Mouse (Mus musculus) limb, embryonic 12.5 days (tissue): ENCODE data around the gene Katna1. TPM values are rescaled to one million over a fixed set of nuclear protein-coding genes. Genes with fewer than 3 reads are reported as not detected.
"Not testable (repeated sequence)": the region's sequence is repeated elsewhere in the genome, so short reads cannot be mapped to it uniquely, and the experiment has no call there.

Experiments used
- ATAC-seq: fragments of 200-750 bp; cut with Nextera tagmentation; 2 replicates; pipeline ENCODE4 v1.8.0; 2017; ENCODE audit warnings: low read depth, moderate TSS enrichment; ENCODE audit not compliant: insufficient number of reproducible peaks, insufficient read depth, low FRiP score, low TSS enrichment
- H3K27ac ChIP-seq: fragments of 300-500 bp; sonication (generic); 2 replicates; pipeline ENCODE4 v1.5.1; 2016; ENCODE audit warnings: mild to moderate bottlenecking, moderate library complexity
- H3K27me3 ChIP-seq: fragments of 300-500 bp; sonication (generic); 2 replicates; pipeline ENCODE4 v1.6.1; 2016; ENCODE audit warnings: mild to moderate bottlenecking, moderate library complexity
- H3K36me3 ChIP-seq: fragments of 300-500 bp; sonication (generic); 2 replicates; pipeline ENCODE4 v1.6.1; 2016; ENCODE audit warnings: mild to moderate bottlenecking, moderate library complexity
- H3K4me1 ChIP-seq: fragments of 300-500 bp; sonication (generic); replicated peaks from 2 replicates; pipeline ENCODE4 v1.6.1; 2016
- H3K4me2 ChIP-seq: fragments of 300-500 bp; sonication (generic); 2 replicates; pipeline ENCODE4 v1.6.1; 2016; ENCODE audit warnings: mild to moderate bottlenecking, moderate library complexity
- H3K4me3 ChIP-seq: fragments of 300-500 bp; sonication (generic); replicated peaks from 2 replicates; pipeline ENCODE4 v1.5.1; 2016; ENCODE audit warnings: mild to moderate bottlenecking
- H3K9ac ChIP-seq: fragments of 300-500 bp; sonication (generic); replicated peaks from 2 replicates; pipeline ENCODE4 v1.6.1; 2016; ENCODE audit warnings: mild to moderate bottlenecking, moderate library complexity
- H3K9me3 ChIP-seq: fragments of 300-500 bp; sonication (generic); 2 replicates; pipeline ENCODE4 v1.6.1; 2016; ENCODE audit warnings: mild to moderate bottlenecking, moderate library complexity
- WGBS: fragments of 180-500 bp; shearing (Covaris S2); methylation state at CpG from one replicate; pipeline ENCODE4 v1.1.7; 2016; 5-methylcytosine and 5-hydroxymethylcytosine counted together
- polyA plus RNA-seq: library from polyadenylated mRNA; unstranded; fragments of >200 nt; fragmentation: Nextera tagmentation; extraction: Ambion mirVana; gene quantifications from 2 replicates; pipeline ENCODE4 v1.2.1, GENCODE M21; 2016

Gene Katna1
- polyA plus RNA-seq, 1 experiment from 2014 or later: 74.9 TPM

GRCm38 (mm10) chr10:7726501-7726812, 657 bp downstream of the Katna1 start:
- no peaks in the 10 kb centered on the region for H3K9me3 ChIP-seq
- 1% methylated on average over 8 of the region's 8 CpGs for WGBS
- no peaks in the 10 kb centered on the region for H3K27me3 ChIP-seq
- no peak for ATAC-seq
- no peaks in the 10 kb centered on the region for H3K36me3 ChIP-seq
- H3K27ac ChIP-seq: peak overlapping the region; percentile 78
- peak overlapping the region; percentile 82 for H3K4me2 ChIP-seq
- peaks cover 9% of the 10 kb centered on the region for H3K4me1 ChIP-seq
- H3K4me3 ChIP-seq: peak overlapping the region; percentile 83
- peak overlapping the region; percentile 73 for H3K9ac ChIP-seq

- WGBS: 16% methylated on average over 3 of the region's 3 CpGs
- no peak overlapping the region for H3K27ac ChIP-seq
- peaks cover 9% of the 10 kb centered on the region for H3K4me1 ChIP-seq
- no peaks in the 10 kb centered on the region for H3K27me3 ChIP-seq
- ATAC-seq: no peak
- H3K9ac ChIP-seq: peak overlapping the region; percentile 73
- H3K36me3 ChIP-seq: no peaks in the 10 kb centered on the region
- peak overlapping the region; percentile 83 for H3K4me3 ChIP-seq
- H3K9me3 ChIP-seq: no peaks in the 10 kb centered on the region
- peak overlapping the region; percentile 82 for H3K4me2 ChIP-seq
Measured at GRCm38 (mm10) chr10:7727011-7727410, 1.2 kb downstream of the Katna1 start.

- Histone ChIP-seq H3K4me1 (peaks cover 9% of the 10 kb centered on the region), H3K4me2 (no peak overlapping the region), H3K4me3 (no peak overlapping the region), H3K9me3 (no peaks in the 10 kb centered on the region), H3K9ac (no peak overlapping the region), H3K27ac (no peak overlapping the region), H3K36me3 (no peaks in the 10 kb centered on the region), H3K27me3 (no peaks in the 10 kb centered on the region)
- no peak for ATAC-seq
Measured at GRCm38 (mm10) chr10:7731582-7731981, 5.8 kb downstream of the Katna1 start.

GRCm38 (mm10) chr10:7737122-7737521, 11.3 kb downstream of the Katna1 start:
- no peaks in the 10 kb centered on the region for H3K9me3 ChIP-seq
- ATAC-seq: no peak
- H3K4me1 ChIP-seq: 0 out of 2 replicates have a peak, but pooled peaks cover 6% of the 10 kb centered on the region
- no peak overlapping the region for H3K27ac ChIP-seq
- H3K36me3 ChIP-seq: peaks cover 11% of the 10 kb centered on the region
- no peak overlapping the region for H3K9ac ChIP-seq
- H3K4me3 ChIP-seq: no peak overlapping the region
- no peaks in the 10 kb centered on the region for H3K27me3 ChIP-seq
- H3K4me2 ChIP-seq: no peak overlapping the region

GRCm38 (mm10) chr10:7737914-7738313, 12.1 kb downstream of the Katna1 start:
- 72% methylated on average over 3 of the region's 3 CpGs for WGBS
- Histone ChIP-seq H3K9ac (no peak overlapping the region), H3K4me3 (no peak overlapping the region), H3K27ac (no peak overlapping the region), H3K36me3 (peaks cover 16% of the 10 kb centered on the region), H3K9me3 (no peaks in the 10 kb centered on the region), H3K27me3 (no peaks in the 10 kb centered on the region), H3K4me2 (no peak overlapping the region), H3K4me1 (0 out of 2 replicates have a peak, but pooled peaks cover 6% of the 10 kb centered on the region)
- no peak for ATAC-seq

DNA sequence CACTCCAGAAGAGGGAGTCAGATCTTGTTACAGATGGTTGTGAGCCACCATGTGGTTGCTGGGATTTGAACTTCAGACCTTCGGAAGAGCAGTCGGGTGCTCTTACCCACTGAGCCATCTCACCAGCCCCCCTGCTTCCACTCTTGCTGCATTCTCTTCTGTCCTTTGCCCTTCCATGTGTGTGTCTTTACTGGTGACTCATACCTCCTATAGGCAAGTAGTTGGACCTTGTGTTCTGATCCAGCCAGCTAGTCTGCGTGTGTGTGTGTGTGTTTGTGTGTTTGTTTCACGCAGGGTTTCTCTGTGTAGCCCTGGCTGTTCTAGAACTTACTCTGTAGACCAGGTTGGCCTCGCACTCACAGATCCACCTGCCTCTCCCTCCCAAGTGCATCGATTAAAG, 19.7 kb downstream of the Katna1 start:
- H3K9me3 ChIP-seq, H3K4me3 ChIP-seq, H3K9ac ChIP-seq, H3K4me2 ChIP-seq, H3K4me1 ChIP-seq, H3K27me3 ChIP-seq, H3K27ac ChIP-seq, ATAC-seq: not testable (repeated sequence)
- WGBS: 95% methylated on average over 6 of the region's 6 CpGs
- peaks cover 78% of the 10 kb centered on the region for H3K36me3 ChIP-seq

DNA sequence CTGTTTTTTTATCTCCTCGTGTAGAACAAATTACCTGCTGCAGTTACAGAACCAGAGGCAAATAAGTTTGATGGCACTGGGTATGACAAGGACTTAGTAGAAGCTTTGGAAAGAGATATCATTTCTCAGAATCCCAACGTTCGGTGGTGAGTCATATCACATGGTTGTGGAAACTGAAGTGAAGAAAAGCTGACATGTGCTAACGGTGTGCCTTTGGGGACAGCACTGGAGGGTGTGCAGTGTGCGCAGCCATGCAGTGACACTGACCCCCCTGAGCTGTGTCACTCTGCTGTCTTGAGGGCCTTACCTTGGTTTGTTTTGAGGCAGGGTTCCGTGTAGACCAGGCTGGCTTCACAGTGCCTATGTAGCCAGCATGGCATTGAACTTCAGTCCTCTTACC, 23.0 kb downstream of the Katna1 start:
- H3K4me2 ChIP-seq: no peak overlapping the region
- H3K4me3 ChIP-seq: no peak overlapping the region
- H3K4me1 ChIP-seq: no peaks in the 10 kb centered on the region
- H3K9ac ChIP-seq: no peak overlapping the region
- H3K27ac ChIP-seq: no peak overlapping the region
- peaks cover 78% of the 10 kb centered on the region for H3K36me3 ChIP-seq
- 88% methylated on average over 6 of the region's 6 CpGs for WGBS
- ATAC-seq: no peak
- H3K9me3 ChIP-seq: no peaks in the 10 kb centered on the region
- H3K27me3 ChIP-seq: no peaks in the 10 kb centered on the region

- Histone ChIP-seq H3K9me3 (no peaks in the 10 kb centered on the region), H3K27me3 (no peaks in the 10 kb centered on the region), H3K4me1 (no peaks in the 10 kb centered on the region), H3K36me3 (peaks cover 80% of the 10 kb centered on the region), H3K9ac (no peak overlapping the region), H3K27ac (no peak overlapping the region), H3K4me2 (no peak overlapping the region), H3K4me3 (no peak overlapping the region)
- WGBS: 94% methylated on average over 2 of the region's 2 CpGs
- ATAC-seq: no peak
Measured at GRCm38 (mm10) chr10:7757544-7757943, 31.7 kb downstream of the Katna1 start.

DNA sequence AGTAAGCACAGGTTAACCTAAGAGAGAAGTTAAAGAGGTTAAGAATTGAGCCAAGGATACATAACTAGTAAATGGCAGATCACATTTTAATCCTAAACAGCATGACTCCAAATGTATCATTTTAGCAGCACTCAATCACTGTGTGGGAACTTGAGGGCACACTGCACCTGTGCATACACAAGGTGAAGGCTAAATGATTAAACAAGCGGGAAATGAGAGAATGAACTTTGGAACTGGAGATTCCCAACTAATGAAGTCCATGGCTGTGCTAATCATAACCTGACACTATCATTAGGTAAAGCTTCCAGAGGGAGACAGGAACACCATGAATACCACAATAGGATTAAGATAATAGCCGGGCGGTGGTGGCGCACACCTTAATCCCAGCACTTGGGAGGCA, 46.5 kb downstream of the Katna1 start:
- Histone ChIP-seq H3K4me2 (no peak overlapping the region), H3K9ac (no peak overlapping the region), H3K36me3 (peaks cover 94% of the 10 kb centered on the region), H3K27ac (no peak overlapping the region), H3K4me1 (no peaks in the 10 kb centered on the region), H3K27me3 (no peaks in the 10 kb centered on the region), H3K4me3 (no peak overlapping the region), H3K9me3 (no peaks in the 10 kb centered on the region)
- WGBS: 93% methylated on average over 4 of the region's 4 CpGs
- no peak for ATAC-seq

- no peak overlapping the region for H3K9ac ChIP-seq
- H3K27me3 ChIP-seq: no peaks in the 10 kb centered on the region
- peaks cover 93% of the 10 kb centered on the region for H3K36me3 ChIP-seq
- H3K27ac ChIP-seq: no peak overlapping the region
- no peak for ATAC-seq
- no peaks in the 10 kb centered on the region for H3K4me1 ChIP-seq
- 88% methylated on average over 1 of the region's 1 CpGs for WGBS
- no peaks in the 10 kb centered on the region for H3K9me3 ChIP-seq
- H3K4me3 ChIP-seq: no peak overlapping the region
- no peak overlapping the region for H3K4me2 ChIP-seq
Measured at GRCm38 (mm10) chr10:7772769-7773168, 47.0 kb downstream of the Katna1 start.

DNA sequence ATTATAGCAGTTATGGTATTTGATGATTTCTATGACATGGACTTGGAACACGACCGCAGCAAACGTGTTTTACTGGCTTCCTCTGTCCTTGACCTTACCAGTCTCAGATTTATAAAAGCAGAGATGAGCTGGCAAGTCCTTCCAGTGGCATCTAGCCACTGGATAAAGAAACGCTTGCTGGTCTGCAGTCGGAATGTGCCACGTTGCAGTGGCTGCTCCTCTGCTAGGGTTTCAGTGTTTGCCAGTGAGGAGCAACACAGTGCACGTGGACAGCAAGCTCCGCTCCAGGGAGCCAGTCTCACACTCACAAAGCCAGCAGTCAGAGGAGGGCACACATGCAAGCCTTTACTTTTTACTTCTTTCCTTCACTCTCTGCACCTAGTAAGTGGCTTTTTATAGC, 49.6 kb downstream of the Katna1 start:
- no peak for ATAC-seq
- H3K4me3 ChIP-seq: no peak overlapping the region
- 94% methylated on average over 8 of the region's 8 CpGs for WGBS
- H3K27ac ChIP-seq: no peak overlapping the region
- H3K27me3 ChIP-seq: no peaks in the 10 kb centered on the region
- no peaks in the 10 kb centered on the region for H3K9me3 ChIP-seq
- H3K4me2 ChIP-seq: no peak overlapping the region
- H3K4me1 ChIP-seq: peaks cover 7% of the 10 kb centered on the region
- peaks cover 81% of the 10 kb centered on the region for H3K36me3 ChIP-seq
- H3K9ac ChIP-seq: no peak overlapping the region

DNA sequence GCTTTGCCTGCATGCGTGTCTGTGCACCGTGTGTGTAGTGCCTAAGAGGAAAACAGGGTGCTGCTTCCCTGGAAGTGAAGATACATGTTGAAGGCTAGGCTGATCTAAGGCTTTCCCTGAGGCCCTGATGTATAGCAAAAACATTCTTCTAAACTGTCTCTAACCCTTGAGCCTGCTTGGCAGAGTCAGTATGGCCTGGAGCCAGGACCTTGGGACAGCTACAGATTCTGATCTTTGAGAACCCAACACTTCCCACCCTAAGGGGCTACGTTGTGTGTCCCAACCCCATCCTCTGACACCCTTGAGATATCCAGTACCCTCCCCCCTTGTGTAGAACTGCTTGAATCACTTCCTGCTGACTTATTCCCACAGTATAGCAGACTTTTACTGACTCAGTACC, 52.6 kb downstream of the Katna1 start:
- H3K9ac ChIP-seq: no peak overlapping the region
- H3K9me3 ChIP-seq: no peaks in the 10 kb centered on the region
- ATAC-seq: no peak
- no peaks in the 10 kb centered on the region for H3K27me3 ChIP-seq
- H3K4me2 ChIP-seq: no peak overlapping the region
- peaks cover 7% of the 10 kb centered on the region for H3K4me1 ChIP-seq
- H3K4me3 ChIP-seq: no peak overlapping the region
- H3K36me3 ChIP-seq: peaks cover 51% of the 10 kb centered on the region
- H3K27ac ChIP-seq: no peak overlapping the region
- WGBS: 95% methylated on average over 3 of the region's 3 CpGs
